In the genomic region with DNA sequence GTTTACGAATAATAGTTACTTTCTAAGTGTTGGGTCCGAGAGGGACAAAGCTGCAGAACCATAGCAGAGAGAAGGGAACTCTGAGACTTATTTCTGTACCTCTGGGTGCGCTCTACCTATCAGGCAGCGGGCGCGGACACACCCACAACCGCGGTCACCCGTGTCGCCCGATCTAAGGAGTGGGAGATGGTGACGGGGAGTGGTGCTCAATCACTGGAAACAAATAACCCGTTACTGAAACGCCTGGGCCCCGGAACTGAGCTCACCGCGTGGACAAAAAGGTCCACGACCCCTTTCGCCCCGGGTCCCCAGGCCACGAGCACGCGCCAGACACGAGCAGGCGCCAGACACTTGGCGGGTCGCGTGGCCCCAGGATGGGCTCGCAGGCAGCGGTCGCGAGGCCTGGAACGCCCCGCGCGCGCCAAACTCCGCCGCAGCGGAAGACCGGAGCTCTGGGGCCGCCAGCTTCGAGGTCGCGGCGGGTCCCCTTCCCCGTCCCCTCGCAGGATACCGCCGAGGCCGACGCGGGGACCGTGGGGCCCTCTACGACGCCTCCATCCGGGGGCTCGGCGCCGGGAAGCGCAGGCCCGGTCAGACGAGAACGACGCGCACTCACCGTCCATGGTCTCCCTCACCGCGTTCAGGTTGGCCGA, we compare ENCODE assay signal across 7 mouse cellular contexts. TPM values are rescaled to one million over a fixed set of nuclear protein-coding genes. Genes with fewer than 3 reads are reported as not detected.
DNase-seq lines count a peak whose midpoint lies in the region; ATAC-seq and TF ChIP-seq lines count a peak whose summit lies in the region.

No protein-coding gene starts in this region.

- peak overlapping the region; percentile 97 for H3K9ac ChIP-seq in hindbrain, embryonic 12.5 days
- peak overlapping the region; percentile 95 for H3K9ac ChIP-seq in liver, embryonic 16.5 days (ENCODE audit: low read depth, low read length)

- TF ChIP-seq CTCF in brain, embryonic 14.5 days (IDR thresholded peaks at IDR 0.05; ENCODE audit: borderline replicate concordance, extremely low read depth, insufficient read depth, insufficient read length) = no peak

- peak; percentile 16 for DNase-seq in urinary bladder, postnatal 25 days (ENCODE audit: low spot score)
- DNase-seq in urinary bladder, adult 2 months (ENCODE audit: low spot score) = no peak
- peak; percentile 49 for DNase-seq in brain, embryonic 14.5 days (ENCODE audit: low read depth)
- DNase-seq in layer of hippocampus, postnatal 36 days = no peak

- peak overlapping the region; percentile 97 for H3K4me3 ChIP-seq in hindbrain, embryonic 12.5 days
- peak overlapping the region; percentile 99 for H3K4me3 ChIP-seq in liver, embryonic 16.5 days (ENCODE audit: low read depth, low read length)

- no peak for TF ChIP-seq POLR2A in brain, embryonic 14.5 days (IDR thresholded peaks at IDR 0.05; ENCODE audit: borderline replicate concordance, extremely low read depth, insufficient read depth, insufficient read length, poor library complexity, severe bottlenecking)

- ATAC-seq in hindbrain, embryonic 12.5 days (ENCODE audit: low FRiP score) = peak; percentile 26
- ATAC-seq in liver, embryonic 16.5 days (ENCODE audit: low read depth) = peak; percentile 22
- peak; percentile 60 for ATAC-seq in neutrophil, adult 5-6 weeks (ENCODE audit: extremely low read depth, insufficient number of reproducible peaks, low FRiP score, poor library complexity, severe bottlenecking)

- H3K27me3 ChIP-seq in hindbrain, embryonic 12.5 days = no peaks in the 10 kb centered on the region
- H3K27me3 ChIP-seq in liver, embryonic 16.5 days (ENCODE audit: control insufficient read depth, insufficient read depth, low read depth, low read length) = no peaks in the 10 kb centered on the region

- peaks cover 26% of the 10 kb centered on the region for H3K4me1 ChIP-seq in hindbrain, embryonic 12.5 days
- H3K4me1 ChIP-seq in liver, embryonic 16.5 days (ENCODE audit: control insufficient read depth, low read depth, low read length) = peaks cover 34% of the 10 kb centered on the region

- H3K4me2 ChIP-seq in hindbrain, embryonic 12.5 days (replicated peaks) = peak overlapping the region; percentile 70
- H3K4me2 ChIP-seq in liver, embryonic 16.5 days (ENCODE audit: low read depth, low read length) = peak overlapping the region; percentile 81

- no peaks in the 10 kb centered on the region for H3K9me3 ChIP-seq in hindbrain, embryonic 12.5 days (replicated peaks)
- H3K9me3 ChIP-seq in liver, embryonic 16.5 days (replicated peaks; ENCODE audit: control insufficient read depth, low read length) = no peaks in the 10 kb centered on the region

- H3K27ac ChIP-seq in hindbrain, embryonic 12.5 days = peak overlapping the region; percentile 90
- peak overlapping the region; percentile 96 for H3K27ac ChIP-seq in liver, embryonic 16.5 days (ENCODE audit: low read length)

- WGBS in hindbrain, embryonic 12.5 days = under 1% methylated on average over 59 of the region's 70 CpGs
- 0% methylated on average over 68 of the region's 70 CpGs for WGBS in liver, embryonic 16.5 days (ENCODE audit: insufficient replicate concordance)

- H3K36me3 ChIP-seq in hindbrain, embryonic 12.5 days = no peaks in the 10 kb centered on the region
- no peaks in the 10 kb centered on the region for H3K36me3 ChIP-seq in liver, embryonic 16.5 days (ENCODE audit: control insufficient read depth, insufficient read depth)

RNA-seq across cellular contexts. Expression of a gene that starts 0.4 kb away (rescaled TPM):
- polyA plus RNA-seq in urinary bladder, adult 2 months (2012; rRNA removed) = 34.4 and 36.6 TPM in 2 replicates
- polyA plus RNA-seq in brain, embryonic 14.5 days (2012; rRNA removed) = 72.8 and 77.9 TPM in 2 replicates
- polyA plus RNA-seq in hindbrain, embryonic 12.5 days (2016; fragmentation: Nextera tagmentation; extraction: Ambion mirVana) = 130 and 140 TPM in 2 replicates
- polyA plus RNA-seq in liver, embryonic 16.5 days (2015; fragmentation: Nextera tagmentation; extraction: Ambion mirVana) = 45.7 and 52.1 TPM in 2 replicates
- 25.6 and 26.5 TPM in 2 replicates for total RNA-seq in neutrophil, adult 5-6 weeks (2017)
- total RNA-seq in layer of hippocampus, postnatal 36 days (2021) = 10 to 100 TPM; 70.2 to 71.4 TPM

RNA-seq across cellular contexts. Expression of a gene that starts 0.5 kb away (rescaled TPM):
- 3.6 and 3.9 TPM in 2 replicates for polyA plus RNA-seq in urinary bladder, adult 2 months (2012; rRNA removed)
- polyA plus RNA-seq in brain, embryonic 14.5 days (2012; rRNA removed) = 9.8 and 13.6 TPM in 2 replicates
- polyA plus RNA-seq in hindbrain, embryonic 12.5 days (2016; fragmentation: Nextera tagmentation; extraction: Ambion mirVana) = 50.3 and 52.1 TPM in 2 replicates
- 23.7 and 24.7 TPM in 2 replicates for polyA plus RNA-seq in liver, embryonic 16.5 days (2015; fragmentation: Nextera tagmentation; extraction: Ambion mirVana)
- total RNA-seq in neutrophil, adult 5-6 weeks (2017) = 13.6 and 14.0 TPM in 2 replicates
- total RNA-seq in layer of hippocampus, postnatal 36 days (2021) = 1 to 10 TPM; 2.6 to 2.7 TPM

RNA-seq across cellular contexts. Expression of a gene that starts 51.4 kb away (rescaled TPM):
- polyA plus RNA-seq in urinary bladder, adult 2 months (2012; rRNA removed) = 9.9 and 15.6 TPM in 2 replicates
- 2.0 and 2.6 TPM in 2 replicates for polyA plus RNA-seq in brain, embryonic 14.5 days (2012; rRNA removed)
- polyA plus RNA-seq in hindbrain, embryonic 12.5 days (2016; fragmentation: Nextera tagmentation; extraction: Ambion mirVana) = 1.6 TPM in 1 of 2 replicates, not detected in the other
- 0.47 and 0.52 TPM in 2 replicates for polyA plus RNA-seq in liver, embryonic 16.5 days (2015; fragmentation: Nextera tagmentation; extraction: Ambion mirVana)
- 1.6 and 5.2 TPM in 2 replicates for total RNA-seq in neutrophil, adult 5-6 weeks (2017)
- 1 to 10 TPM in 1 of 2 experiments, not detected in 1; 2.6 TPM for total RNA-seq in layer of hippocampus, postnatal 36 days (2021)

RNA-seq across cellular contexts. Expression of a gene that starts 53.7 kb away (rescaled TPM):
- polyA plus RNA-seq in urinary bladder, adult 2 months (2012; rRNA removed) = 7.8 and 8.2 TPM in 2 replicates
- polyA plus RNA-seq in brain, embryonic 14.5 days (2012; rRNA removed) = 8.5 and 10.1 TPM in 2 replicates
- 23.9 and 24.2 TPM in 2 replicates for polyA plus RNA-seq in hindbrain, embryonic 12.5 days (2016; fragmentation: Nextera tagmentation; extraction: Ambion mirVana)
- 5.1 and 5.5 TPM in 2 replicates for polyA plus RNA-seq in liver, embryonic 16.5 days (2015; fragmentation: Nextera tagmentation; extraction: Ambion mirVana)
- 45.7 and 51.4 TPM in 2 replicates for total RNA-seq in neutrophil, adult 5-6 weeks (2017)
- total RNA-seq in layer of hippocampus, postnatal 36 days (2021) = 10 to 100 TPM; 14.3 to 16.2 TPM

RNA-seq across cellular contexts. Expression of a gene that starts 54.1 kb away (rescaled TPM):
- polyA plus RNA-seq in urinary bladder, adult 2 months (2012; rRNA removed) = 13.0 and 14.0 TPM in 2 replicates
- 22.0 and 23.3 TPM in 2 replicates for polyA plus RNA-seq in brain, embryonic 14.5 days (2012; rRNA removed)
- polyA plus RNA-seq in hindbrain, embryonic 12.5 days (2016; fragmentation: Nextera tagmentation; extraction: Ambion mirVana) = 36.4 and 43.4 TPM in 2 replicates
- 9.9 and 10.6 TPM in 2 replicates for polyA plus RNA-seq in liver, embryonic 16.5 days (2015; fragmentation: Nextera tagmentation; extraction: Ambion mirVana)
- 24.8 and 30.4 TPM in 2 replicates for total RNA-seq in neutrophil, adult 5-6 weeks (2017)
- 10 to 100 TPM; 18.6 to 20.4 TPM for total RNA-seq in layer of hippocampus, postnatal 36 days (2021)

Comparison
In these comparisons a context has a peak if more than half of its experiments do, and no peak if none do; other contexts are left out.
1. DNase-seq: peak in urinary bladder, postnatal 25 days (single experiment) and brain, embryonic 14.5 days (single experiment); none in urinary bladder, adult 2 months (single experiment) and layer of hippocampus, postnatal 36 days (0 of 2).
2. Peak in every context shown above with its lines, with median percentiles within 50 percentile points of each other: ATAC-seq.